Mouse (Mus musculus): ENCODE results near the gene Cybrd1.

- TF ChIP-seq CTCF (IDR thresholded peaks at IDR 0.05; ENCODE audit: low read depth) (peak; percentile 61), EP300 (optimal IDR thresholded peaks at IDR 0.05) (no peak)
Measured at GRCm38 (mm10) chr2:71116151-71116550, 1.6 kb upstream of the Cybrd1 start.

Data from stomach, postnatal 0 days (tissue).